Mouse (Mus musculus): Measurements from ENCODE around the gene Plekhh3.
"Not testable (repeated sequence)": the region's sequence is repeated elsewhere in the genome, so short reads cannot be mapped to it uniquely, and the experiment has no call there.

Plekhh3 gene

DNA sequence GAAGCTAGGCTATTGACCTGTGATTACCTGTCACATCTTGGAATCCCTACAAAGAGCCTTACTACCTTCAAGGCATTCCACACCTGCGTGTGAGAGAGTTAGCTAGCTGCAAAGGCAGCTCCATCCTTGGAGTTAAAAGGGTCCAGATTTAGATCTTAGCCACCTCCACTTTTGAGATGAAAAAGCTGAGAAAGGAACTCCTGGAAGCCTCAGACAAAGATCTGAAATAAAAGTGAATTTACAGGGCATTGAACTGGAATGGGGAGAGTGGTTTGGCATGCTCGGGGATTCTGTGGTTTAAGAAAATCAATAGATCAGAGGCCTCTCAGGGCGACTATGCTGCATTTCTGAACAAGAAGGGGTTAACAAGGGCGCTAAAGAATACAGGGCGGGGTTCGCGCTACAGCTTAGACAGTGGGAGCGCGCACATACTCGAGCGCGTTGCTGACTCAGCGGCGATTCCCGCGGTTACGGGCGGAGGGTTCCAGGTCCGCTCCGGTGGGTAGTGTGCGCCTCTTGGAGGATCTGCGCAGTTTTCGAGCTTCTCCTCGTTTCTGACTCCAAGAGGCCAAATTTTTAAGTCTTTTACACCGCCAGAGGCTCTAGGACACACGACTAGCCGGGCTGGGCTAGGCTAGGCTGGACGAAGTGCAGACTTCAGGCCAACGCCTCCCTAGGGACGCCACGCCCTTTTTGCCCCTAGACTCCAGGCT is 726 bp upstream of the Plekhh3 start:
- DNase-seq (ENCODE audit: low spot score in 2 of 2), result peak in 1 of 2 experiments; percentile 67

- DNase-seq (ENCODE audit: low spot score in 2 of 2), result peak; percentile 78 to 80
These were observed 769 bp downstream of the Plekhh3 start, which contains the start of gene Cntnap1 for GRCm38 (mm10) chr11:101170354-101170810. Cntnap1 (plus strand) TSS chr11:101170523.

DNA sequence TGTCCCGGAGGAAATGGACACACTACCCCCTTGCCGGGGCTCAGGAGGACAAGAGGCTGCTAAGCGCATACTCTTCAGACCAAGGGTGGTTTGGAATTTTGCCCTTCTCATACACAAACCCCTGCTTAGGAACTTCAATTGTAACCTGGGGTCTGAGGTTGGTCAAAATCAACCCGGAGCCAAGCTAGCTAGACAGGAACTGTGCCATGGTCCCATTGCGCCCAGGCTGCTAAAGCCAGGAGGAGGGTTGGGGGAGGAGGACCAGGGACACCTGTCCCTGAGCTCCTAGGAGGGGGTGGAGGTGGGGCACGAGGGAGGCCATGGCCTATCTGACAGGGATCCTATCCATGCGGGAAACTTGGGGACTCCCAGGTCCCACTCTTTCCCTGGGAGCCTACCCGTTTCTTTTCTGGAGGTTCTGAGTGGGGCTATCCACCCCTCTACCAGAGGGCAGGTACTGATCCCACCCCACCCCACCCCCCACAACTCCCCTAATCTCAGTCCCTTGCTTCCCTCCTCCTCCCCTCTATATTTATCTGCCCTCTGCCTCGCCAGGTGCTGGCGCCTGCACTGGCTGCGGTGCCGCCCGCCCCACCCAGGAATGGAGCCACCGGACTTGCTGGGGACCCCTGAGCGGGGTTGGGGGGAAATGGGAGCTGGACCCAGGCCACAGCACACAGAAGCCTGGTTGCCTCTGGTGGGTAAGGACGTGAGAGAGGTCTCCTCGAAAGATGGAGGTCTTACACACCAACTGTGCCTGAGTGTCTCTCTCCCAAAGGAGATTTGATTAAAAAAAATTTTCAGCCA is 1.6 kb downstream of the Plekhh3 start:
- peak in 1 of 2 experiments; percentile 31 for DNase-seq (ENCODE audit: low spot score in 2 of 2)

DNA sequence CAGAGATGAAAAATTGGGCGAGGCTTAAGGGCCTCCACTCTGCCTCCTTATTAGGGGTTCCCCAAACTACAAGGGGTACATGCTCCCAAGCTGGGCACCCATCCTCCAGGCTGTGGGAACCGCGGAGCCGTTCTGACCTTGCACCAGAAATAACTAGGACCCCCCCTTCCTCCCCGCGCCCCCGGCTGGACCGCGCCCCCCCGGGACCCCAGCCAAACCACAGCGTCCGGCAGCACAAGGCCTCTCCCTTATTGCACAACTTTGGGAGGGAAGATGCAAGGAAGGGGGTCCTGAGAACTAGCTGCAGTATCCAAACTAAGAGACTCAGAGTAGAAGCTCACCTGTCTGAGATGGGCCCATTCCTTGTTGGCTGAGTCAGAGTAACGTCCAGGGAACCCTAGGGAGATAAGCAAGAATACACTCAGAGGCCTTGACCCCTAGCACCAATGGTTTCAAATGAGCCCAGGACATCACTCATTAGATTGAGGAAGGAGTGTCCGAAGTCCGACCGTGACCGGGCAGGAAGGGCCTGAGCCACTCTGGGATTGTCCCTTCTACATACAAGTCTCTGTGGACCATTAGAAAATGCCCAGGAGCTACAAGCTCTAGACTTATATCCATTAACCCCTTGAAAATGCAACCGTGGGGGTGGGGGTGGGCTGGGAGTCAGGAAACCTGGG is 2.7 kb downstream of the Plekhh3 start:
- DNase-seq (ENCODE audit: low spot score in 2 of 2), result peak in 1 of 2 experiments; percentile 61

GRCm38 (mm10) chr11:101167963-101168300 is 3.2 kb downstream of the Plekhh3 start:
- no peak for DNase-seq (ENCODE audit: low spot score in 2 of 2)

DNA sequence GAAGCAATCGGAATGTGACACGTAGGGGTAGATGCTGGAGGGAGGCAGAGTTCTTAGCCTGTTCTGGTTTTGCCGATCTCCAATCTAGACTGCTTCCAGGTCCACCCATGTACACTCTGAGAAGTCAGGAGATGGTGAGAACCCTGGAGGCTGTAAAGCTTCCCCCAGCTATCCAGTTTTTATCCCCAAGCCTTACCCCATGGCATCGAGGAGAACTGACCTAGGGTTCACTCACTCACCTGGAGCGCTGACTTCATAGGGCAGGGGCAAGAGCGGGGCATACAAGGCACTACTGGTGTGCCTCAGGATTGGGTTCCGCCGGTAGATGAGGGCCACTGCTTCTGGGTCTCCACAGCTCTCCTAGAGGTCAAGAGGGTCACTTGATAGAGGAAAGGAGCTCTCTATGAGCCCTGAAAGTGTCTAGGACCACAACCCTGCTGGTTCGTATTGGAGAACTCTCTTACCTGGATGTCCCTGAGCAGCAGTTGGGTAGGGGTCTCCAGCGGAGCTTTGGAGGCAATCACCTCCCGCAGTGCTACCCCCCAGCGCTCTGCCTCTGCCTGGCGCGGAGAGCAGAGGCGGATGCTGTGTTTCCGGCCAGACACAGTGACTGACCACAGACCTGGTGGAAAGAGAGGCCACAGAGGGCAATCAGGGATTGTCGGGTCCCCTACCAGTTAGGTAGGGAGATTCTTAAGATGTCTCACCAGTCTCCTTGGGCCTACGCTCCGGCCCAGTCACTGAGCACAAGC is 3.8 kb downstream of the Plekhh3 start:
- no peak for DNase-seq (ENCODE audit: low spot score in 2 of 2)

GRCm38 (mm10) chr11:101166357-101166756 is 4.8 kb downstream of the Plekhh3 start:
- peak in 1 of 2 experiments; percentile 19 for DNase-seq (ENCODE audit: low spot score in 2 of 2)

DNA sequence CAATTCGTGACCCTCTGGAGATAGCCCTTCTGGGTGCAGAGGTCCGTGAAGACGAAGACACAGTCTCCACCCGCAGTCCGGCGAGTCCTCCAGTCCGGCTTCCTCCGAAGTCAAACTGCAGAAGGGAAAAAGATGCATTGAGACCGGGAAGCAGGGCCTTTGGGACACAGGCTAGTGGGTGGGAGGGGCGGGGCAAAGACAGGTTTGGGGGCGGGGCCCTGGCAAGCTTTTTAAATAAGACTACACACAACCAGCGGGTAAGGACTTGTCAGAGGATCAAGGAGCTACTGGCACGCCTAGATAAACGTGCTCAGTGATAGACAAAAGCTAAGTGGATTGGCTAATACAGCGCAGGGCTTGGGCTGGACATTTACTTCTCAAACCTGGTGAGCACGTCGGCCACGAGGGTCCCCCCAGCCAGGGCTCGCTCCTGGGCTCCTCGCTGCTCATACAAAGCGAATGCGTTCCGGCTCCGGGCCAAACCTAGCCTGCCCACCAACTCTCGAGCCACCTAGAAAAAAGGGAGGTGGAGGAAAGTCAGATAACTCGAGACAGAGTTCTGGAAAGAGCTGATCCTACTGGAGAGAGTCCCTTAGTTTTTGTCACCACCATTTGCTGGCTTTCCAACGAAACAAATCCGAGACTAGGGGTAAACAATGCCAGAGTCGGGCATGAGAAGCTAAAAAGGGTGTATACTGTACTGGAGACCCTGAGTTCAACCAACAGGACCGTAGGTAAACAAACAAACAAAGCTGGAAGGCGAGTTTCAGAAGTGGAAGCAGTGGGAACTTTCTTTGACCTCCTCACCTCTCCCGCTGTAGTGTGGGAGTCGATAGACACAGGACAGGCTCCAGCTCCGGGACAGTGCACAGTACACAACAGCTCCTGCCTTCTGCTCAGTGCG is 6.2 kb downstream of the Plekhh3 start:
- DNase-seq (ENCODE audit: low spot score in 2 of 2), result no peak

DNA sequence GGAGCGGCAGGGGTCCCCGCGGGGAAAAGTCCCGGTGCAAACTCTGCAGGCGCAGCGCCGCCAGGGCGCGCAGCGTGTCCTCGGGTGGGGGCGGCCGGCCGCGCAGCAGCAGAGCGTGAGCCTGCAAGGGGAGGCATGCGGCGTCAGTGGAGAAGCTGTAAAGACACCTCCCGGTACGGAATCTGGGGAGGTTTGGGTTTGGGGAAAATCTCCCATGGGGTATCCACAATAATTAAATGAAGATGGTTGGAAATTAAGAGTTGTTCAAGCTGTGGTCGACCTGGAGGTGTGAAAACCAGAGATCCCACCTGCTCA is 6.8 kb downstream of the Plekhh3 start:
- DNase-seq (ENCODE audit: low spot score in 2 of 2), result no peak

GRCm38 (mm10) chr11:101163476-101164350 is 7.4 kb downstream of the Plekhh3 start:
- DNase-seq (ENCODE audit: low spot score in 2 of 2), result peak in 1 of 2 experiments; percentile 18

DNA sequence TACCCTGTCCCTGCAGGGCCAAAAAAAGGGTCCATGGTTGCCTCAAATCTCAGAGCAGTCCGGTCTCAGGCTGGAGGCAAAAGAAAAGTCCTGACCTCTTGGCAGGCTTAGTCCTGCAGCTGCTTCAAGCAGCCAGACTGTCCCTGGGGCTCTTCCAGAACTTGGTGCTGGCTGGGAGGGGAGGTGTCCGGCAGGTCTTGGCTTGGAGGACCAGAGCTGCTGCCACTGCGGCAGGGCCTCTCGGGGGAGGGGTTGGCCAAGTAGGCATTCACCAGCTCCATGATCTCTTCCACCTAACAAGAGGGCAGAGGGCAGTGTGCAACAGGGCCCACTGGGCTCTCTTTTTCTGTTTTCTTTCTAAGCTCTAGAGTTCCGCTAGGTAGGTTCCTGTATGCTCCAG is 8.4 kb downstream of the Plekhh3 start:
- peak in 1 of 2 experiments; percentile 71 for DNase-seq (ENCODE audit: low spot score in 2 of 2)

DNA sequence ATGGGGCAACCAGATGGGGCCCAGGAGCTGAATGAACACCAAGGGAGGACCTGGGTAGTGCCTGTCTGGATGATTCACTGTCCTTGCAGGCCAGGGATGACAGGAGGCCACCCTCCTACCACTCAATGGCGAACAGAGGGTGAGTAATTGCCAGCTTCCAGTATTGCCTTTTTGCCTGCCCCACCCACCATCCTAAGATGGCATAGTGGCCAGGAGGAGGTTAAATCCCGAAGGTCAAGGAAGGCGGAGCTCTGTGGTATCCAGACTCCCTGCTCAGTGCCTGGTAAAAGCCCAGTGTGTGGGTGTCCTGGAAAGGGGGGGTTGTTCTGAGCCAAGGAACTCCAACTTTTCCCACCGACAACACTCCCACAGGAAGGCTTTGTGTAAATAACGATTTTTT is 8.8 kb downstream of the Plekhh3 start:
- peak in 1 of 2 experiments; percentile 21 for DNase-seq (ENCODE audit: low spot score in 2 of 2)

DNA sequence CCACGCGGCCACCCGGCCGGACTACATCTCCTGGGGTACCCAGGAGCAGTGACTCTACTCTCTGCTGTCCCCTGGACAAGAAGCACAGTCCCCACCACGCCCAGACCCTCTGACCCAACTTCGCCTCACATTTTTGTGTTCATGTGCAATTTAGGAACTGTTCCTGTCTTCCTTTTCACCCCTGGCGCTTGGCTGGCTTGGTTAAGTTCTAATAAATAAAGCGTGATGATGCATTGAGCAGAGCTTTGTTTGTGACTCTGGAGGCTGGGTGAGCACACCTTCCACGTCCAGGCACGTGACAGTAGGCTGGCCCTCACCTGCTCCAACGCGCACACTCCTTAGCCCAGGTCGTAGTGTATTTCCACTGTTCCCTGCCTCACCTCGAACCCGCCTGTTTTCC is 9.6 kb downstream of the Plekhh3 start:
- no peak for DNase-seq (ENCODE audit: low spot score in 2 of 2)

- DNase-seq (ENCODE audit: low spot score in 2 of 2), result not testable (repeated sequence)
These were observed 10.1 kb downstream of the Plekhh3 start for GRCm38 (mm10) chr11:101160981-101161505.

GRCm38 (mm10) chr11:101160151-101160550 is 11.0 kb downstream of the Plekhh3 start:
- DNase-seq (ENCODE audit: low spot score in 2 of 2), result not testable (repeated sequence)

- peak in 1 of 2 experiments; percentile 43 for DNase-seq (ENCODE audit: low spot score in 2 of 2)
These were observed 15.3 kb downstream of the Plekhh3 start, which contains the start of gene Tubg2 for GRCm38 (mm10) chr11:101155728-101156371. Tubg2 (plus strand) TSS chr11:101155907.

- DNase-seq (ENCODE audit: low spot score in 2 of 2), result no peak
These were observed 16.0 kb downstream of the Plekhh3 start for GRCm38 (mm10) chr11:101155151-101155550.

DNA sequence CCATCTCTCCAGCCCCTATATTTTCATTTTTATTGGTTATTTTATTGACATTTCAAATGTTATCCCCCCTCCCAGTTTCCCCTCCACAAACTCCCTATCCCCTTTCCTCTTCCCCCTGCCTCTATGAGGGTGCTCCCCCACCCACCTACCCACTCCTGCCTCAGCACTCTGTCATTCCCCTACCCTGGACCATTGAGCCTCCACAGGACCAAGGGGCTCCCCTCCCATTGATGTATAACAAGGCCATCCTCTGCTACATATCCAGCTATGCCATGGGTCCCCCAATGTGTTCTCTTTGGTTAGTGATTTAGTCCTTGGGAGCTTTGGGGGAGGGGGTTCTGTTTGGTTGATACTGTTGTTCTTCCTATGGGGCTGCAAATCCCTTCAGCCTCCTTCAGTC is 16.5 kb downstream of the Plekhh3 start:
- DNase-seq (ENCODE audit: low spot score in 2 of 2), result no peak

DNA sequence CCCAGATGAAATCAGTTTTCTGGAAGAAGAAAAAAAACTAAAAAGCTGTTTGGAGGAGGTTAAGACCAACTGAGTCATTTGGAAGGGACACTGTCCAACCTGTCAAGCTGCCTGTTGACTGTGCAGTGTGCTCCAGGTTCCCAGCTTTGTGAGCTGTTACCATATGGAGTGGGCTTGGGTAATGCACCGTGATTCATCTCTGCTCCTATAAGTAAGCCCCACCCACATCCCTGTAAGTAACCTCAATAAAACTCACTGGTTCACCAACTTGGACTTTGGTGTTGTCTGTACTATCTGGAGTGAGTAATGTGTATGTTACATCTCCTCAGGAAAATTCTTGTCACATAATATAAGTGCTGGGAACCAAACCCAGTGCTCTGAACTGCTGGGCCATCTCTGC is 18.3 kb downstream of the Plekhh3 start:
- DNase-seq (ENCODE audit: low spot score in 2 of 2), result no peak

Data from urinary bladder, postnatal 4 days (tissue).